Mouse (Mus musculus) kidney, postnatal 4 days (tissue): Measurements from ENCODE around the gene Crcp.

Experiments used
- DNase-seq, 2 experiments: peaks; one replicate each; pipeline ENCODE4 v3.0.0; 2021; ENCODE audit warnings: mixed read lengths in 2 of 2

Gene Crcp

DNA sequence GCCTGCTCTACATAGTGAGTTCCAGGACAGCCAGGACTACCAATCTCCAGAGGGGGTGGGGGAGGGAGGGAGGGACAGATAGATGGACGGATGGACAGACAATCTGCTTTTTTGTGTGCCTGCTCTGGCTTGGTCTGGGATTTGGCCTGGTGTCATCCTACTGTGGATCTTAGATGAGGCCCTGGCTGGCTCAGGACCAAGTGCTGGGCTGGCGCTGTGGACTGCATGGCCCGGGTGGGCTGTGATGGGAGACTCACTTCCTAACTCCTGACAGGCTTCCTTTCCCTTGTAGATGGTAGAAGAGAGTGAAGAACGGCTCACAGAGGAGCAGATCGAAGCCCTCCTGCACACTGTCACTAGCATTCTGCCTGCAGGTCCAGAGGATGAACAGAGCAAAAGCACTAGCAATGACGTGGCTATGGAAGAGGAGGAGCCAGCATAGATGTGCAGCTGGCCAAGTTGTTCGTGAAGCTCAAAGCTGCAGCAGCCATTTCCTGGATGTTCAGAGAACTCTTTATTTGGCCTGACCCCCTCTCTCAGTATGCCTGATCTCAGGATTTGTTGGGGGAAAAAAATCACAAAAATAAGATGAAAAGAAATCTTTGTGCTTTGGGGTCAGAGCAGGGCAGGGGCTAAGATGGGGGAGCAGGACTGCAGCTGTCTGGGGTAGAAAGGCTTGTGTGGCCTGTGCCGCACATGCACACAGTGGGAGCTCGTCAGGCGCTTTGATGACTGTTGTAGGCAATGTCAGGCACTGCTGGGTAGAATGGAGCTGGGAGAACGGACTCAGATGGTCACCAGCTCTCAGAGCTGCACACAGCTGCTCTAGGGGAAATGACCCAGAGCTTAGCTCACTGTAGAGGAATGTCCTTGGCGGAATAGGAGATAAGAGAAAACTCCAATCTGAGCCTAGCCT lies 30.6 kb downstream of the Crcp start:
- peak; percentile 24 to 46 for DNase-seq

DNA sequence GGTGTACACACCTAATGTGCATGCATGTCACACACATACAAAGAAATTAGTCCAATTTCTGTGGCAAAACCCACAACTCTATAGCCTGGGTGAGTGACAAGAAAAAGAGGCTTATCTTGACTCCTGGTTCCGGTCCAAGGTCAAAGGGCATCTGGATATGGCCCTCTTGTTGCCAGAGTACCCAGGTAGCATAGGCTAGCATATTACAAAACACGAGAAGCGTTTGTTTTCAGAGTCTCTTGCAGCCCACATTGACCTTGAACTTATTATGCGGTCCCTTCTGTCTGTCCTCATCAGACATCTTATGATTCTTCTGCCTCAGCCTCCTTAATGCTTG lies 31.2 kb downstream of the Crcp start:
- DNase-seq: no peak

DNA sequence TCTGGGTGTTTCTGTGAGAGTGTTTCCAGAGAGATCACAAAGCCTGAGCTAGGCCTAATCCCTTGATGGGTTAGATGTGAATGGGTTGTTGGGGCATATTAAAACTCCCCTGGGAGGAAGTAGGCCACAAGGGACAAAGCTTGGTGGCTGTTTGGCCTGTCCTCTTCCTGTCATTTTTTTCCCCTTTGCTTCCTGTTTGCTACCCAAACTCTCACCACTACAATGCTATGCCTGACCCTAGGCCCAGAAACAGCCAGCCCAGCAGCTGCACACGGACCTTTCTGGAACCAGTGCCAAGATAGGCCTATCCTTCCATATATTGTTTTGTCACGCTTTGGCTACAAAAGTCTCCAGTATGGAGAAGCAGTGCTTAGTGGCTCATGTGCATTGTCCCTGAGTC lies 33.0 kb downstream of the Crcp start:
- DNase-seq: peak; percentile 36 to 51

DNA sequence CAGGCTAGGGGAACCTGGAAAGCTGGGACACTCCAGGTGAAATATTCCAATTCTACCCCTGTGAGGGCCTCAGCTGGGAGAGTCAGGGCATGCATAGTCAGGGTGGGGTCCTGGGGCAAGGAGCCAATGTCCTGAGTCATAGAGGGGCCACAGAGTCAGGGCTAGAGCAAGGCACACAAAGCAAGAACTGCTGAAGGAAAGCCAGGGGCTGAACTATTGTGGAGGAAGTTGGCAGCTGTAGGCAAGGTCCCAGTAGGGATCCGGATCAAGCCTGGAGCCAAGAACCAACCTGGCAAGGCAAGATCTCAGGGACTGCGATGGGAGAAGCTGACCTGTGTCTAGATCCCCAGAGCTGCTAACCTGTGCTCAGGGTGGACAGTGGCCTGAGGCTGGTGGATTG lies 34.7 kb downstream of the Crcp start:
- no peak for DNase-seq

DNA sequence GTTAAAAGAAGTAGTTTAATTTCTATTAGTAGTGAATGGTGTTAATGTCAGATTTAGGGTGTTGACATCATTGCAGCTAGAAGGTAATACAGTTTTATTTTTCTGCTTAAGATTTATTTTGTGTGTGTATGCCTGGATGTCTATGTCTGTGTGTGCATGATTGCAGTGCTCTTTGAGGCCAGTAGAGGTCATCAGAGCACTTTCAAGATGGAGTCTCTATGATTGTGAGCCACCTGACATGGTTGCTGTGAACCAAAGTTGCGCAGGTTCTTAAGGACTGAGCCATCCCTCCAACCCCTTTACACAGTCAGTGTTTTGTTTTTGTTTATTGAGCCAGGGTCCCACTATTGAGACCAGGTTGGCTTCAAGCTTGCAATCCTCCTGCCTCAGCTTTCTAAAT lies 36.5 kb downstream of the Crcp start:
- no peak for DNase-seq

DNA sequence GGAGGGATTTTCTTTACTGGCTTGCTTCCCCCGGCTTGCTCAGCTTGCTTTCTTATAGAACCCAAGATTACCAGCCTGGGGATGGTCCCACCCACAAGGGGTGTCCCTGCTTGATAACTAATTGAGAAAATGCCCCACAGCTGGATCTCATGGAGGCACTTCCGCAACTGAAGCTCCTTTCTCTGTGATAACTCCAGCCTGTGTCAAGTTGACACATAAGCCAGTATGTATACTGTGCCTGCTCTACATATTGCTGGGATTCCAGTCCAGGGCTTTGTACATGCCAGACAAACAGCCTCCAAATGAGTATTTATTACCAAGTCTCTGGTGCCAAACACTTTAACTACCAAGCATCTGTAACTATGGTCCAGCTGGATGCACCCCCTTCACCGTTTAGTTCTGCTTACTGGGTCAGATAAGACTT lies 38.8 kb downstream of the Crcp start:
- DNase-seq: peak; percentile 35 to 52

DNA sequence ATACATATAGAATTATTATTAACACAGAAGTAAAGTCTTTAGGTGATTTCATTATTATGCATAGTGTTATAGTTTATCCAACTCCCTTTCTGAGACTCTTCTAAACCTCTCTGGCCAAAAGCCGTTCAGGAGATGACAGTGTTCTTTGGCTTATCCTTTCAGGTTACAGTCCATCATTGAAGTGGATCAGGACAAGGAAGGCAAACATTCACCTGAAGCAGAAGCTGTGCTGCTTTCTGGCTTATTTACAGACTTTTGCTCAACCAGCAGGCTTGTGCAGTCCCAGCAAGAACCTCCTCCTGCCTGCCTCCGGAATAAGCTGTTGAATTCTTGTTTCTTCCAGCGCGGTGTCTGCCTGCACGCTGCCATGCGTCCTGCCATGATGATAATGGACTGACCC lies 43.9 kb downstream of the Crcp start, which contains the start of gene Tpst1:
TSS of gene Tpst1 (plus strand) at position 301 of the 400 bp plus-strand sequence.
- no peak for DNase-seq

DNA sequence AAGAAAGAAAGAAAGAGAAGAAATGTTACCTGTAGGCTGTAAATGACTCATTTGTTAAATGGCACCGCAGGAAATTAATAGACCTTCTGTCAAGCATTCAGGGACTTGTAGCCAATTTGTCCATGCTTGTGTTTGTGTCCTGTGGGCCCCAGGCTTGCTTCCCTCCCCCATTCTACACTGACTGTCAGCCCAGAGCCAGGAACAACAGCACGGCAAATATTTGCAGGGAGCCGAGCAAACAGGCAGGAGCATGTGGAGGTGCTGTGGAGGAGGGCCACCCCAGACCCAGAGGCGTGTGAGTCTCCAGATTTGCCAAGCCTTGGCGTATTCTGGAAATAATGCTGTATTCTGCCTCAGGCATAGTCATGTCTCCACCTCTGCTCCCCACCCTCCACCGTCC lies 45.4 kb downstream of the Crcp start:
- DNase-seq: no peak

DNA sequence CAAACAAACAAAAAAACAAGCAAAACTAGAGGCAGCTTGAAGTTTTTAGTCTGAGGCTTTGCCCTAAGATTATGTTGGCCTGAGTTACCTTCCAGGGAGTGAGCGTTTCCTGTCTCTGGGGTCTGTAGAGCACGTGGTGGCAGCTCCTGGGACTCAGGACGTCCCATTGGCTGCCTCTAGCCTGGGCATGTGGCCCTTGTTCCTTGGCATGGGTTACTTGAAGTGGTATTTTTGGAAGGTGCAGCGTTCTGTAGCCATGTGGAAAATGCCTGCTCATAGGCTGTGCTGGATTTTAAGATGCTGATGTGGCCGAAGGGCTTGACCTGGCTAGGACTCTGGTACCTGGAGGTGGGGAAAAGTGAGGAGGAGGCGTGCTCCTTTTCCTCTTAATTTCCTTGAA lies 47.3 kb downstream of the Crcp start:
- no peak for DNase-seq

DNA sequence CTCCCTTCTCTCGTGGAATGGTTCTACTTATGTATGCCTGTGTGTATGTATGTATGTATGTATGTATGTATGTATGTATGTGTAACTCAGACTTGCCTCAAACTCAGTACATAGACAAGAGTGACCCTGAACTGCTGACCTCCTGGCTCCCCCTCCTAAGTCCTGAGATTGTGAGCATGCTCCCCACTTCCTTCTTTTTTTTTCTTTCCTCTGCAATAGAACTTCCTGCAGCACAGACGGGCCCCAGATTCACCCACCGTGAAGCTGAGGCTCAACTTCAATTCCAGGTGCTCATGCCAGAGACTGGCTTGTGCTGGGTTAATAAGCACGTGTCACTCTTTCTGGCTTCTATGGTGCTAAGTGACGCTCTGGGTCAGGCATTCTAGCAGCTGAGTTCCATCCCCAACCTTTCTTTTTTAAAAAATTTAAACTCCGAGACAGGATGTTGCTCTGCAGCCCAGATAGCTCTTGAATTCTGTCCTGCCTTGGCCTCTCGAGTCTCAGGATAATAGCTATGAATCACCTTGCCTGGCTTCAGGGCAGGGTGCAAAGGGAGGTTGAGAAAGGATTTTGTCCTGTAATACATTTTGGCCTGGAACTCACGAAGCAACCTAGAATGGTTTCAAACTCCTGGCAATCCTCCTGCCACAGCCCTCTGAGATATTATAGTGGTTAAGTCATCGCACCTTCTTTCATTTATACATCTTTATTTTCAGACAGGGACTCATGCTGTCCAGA lies 49.2 kb downstream of the Crcp start:
- DNase-seq: peak in 1 of 2 experiments; percentile 32

DNA sequence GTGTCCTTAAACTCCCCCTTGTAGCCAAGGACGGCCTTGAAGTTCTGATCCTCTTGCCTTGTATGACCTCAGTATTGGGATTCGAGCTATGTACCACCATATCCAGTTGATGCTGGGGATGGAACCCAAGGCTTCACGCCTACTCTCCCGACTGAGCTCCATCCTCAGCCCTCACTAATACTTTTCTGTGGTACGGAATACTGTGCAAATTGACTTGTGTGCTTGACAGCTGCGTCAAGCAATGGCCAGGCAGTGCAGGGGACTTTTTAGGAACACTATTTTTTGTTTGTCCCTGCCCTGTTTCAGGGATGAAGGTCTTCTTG lies 49.7 kb downstream of the Crcp start:
- no peak for DNase-seq

DNA sequence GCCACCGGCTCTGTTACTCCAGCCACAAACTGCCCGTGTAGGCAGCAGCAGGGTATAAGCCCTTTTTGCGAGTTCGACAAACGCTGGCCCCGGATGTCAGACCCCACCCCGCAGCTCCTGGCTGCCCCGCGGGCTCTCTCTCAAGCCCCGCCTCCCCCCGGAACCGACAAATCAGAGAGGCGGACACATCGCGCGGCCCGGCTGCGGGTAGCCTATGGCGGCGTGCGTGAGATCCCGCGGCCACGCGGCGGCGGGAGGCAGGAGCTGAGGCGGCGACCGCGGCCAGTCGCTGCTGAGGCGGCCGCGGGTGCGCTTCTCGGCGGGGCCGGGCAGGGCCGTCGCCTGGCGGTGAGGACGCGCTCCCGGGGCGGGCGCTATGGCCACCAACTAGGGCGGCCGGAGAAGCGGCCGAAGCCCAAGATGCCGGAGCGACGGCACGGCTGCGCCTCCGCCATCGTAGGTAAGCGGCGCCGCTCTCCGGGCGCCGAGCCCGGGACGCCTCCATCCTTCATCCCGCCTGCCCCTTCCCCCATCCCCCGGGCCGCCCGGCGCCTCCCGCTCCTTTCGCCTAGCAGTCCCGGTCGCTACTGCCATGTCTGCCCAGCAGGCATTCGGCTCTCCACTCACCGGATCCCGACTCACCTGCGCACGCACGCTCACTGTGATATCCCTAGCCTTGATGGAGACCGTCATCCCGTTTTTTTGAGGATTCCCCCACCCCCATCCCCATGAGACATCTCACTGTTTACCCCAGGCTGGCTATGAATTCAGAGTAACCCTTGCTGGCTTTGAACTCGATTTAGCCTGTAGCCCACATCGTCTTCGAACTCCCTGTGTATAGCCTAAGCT lies 50.3 kb downstream of the Crcp start:
- DNase-seq: peak; percentile 95 to 96

DNA sequence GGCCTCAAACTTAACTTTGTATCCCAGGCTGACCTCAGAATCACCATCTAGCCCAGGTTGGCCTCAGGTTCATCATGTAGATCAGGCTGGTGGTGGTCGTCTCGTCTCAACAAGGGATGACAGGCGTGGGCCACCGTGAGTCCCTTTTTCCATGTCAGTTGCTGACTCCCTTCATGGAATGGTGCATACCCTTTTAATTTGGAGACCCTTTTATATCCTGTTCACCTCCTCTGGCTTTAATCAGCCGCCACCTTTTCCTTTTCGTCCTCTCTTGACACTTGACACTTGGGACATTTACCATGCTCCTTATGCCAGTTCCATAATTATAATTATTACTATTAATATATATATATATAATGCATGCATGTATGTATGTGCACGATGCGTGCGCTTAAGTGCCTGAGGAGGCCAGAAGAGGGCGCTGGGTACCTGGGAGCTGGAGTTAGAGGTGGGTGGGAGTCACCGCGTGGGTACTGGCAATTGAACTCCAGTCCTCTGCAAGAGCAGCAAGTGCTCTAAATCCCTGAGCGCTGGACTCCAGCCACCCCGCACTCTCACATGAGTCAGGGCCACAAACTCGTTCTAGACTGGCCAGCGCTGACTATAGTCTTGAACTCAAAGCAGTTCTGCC lies 51.1 kb downstream of the Crcp start:
- DNase-seq: no peak

DNA sequence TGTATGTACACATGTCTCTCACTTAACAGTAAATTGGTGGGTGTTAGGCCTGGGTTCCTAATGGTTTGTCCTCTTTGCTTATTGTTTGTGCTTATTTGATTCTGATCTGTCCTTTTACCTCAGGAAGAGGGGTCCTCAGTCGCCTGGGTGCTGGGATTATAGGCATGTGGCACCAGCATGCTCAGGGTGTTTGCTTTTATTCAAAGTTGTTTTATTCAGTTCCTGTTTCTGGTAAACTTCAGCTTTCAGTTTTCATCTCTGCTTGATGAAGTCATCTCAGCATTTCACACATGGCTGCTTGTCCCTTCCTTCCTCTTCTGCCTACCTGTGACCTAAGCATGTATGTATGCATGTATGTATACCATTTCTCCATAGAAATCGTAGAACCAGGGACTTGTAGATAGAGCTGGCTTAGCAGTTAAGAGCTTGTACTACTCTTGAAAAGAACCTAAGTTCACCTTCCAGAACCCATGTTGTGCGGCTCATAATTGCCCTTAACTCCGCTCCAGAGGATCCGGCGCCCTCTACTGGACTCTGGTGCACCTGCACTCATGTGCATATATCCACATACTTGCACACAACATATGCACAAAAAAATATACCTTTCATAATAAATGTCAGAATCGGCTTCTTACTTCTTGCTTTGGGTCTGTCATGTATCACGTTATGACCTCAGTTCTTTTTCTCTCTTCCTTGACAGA lies 52.2 kb downstream of the Crcp start:
- no peak for DNase-seq

DNA sequence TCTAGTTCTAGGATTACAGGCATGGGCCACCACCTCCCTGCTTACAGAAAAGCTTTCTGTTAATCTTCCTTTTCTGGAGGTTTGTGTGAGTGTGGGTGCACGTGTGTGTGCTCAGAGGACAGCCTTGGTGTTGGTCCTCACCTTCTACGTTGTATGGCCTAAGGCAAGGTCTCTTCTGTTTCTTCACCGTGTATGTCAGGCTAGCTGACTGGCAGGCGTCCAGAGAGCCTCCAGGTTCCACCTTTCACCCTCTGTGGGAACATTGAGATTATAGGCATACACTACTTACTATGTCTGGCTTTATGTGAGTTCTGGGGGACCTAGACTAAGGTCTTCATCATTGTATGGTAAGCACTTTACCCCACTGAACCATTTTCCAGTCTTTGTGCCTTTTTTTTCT lies 53.3 kb downstream of the Crcp start:
- no peak for DNase-seq

DNA sequence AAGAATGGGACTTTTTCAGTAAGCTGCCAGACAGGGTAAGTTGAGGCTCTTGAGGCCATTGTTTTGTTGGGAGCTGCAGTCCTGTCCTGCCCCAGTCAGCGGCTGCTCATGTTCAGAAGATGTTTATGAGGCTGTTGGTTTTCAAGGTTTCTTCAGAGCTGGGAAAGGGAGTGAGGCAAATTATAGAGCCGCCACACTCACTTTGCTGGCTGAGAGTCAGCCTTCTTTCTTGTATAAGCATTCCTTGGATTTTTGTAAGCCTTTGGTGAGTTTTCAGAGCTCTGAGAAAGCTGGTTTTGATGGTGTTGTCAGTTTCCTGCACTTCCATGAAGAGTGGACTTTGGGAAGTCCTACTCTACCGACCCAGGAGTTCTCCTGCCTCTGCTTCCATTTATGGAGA lies 55.2 kb downstream of the Crcp start:
- no peak for DNase-seq

DNA sequence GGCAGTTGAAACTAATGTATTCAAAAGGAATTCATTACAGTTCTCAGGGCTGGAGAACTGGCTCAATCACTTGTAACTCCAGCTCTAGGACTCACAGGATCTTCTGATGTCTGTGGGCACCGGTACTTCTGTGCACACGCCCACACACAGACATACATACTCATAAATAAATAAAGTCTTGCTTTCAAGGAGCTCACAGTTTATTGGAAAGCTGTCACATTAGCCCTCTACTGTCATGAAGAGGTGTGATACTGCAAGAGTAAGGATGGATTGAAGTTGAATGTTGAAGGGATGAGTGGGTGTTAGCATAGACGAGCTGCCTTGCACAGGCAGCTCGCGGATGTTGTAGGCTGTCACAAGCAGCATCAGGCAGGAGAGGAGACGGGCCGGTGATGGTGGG lies 58.9 kb downstream of the Crcp start:
- no peak for DNase-seq

DNA sequence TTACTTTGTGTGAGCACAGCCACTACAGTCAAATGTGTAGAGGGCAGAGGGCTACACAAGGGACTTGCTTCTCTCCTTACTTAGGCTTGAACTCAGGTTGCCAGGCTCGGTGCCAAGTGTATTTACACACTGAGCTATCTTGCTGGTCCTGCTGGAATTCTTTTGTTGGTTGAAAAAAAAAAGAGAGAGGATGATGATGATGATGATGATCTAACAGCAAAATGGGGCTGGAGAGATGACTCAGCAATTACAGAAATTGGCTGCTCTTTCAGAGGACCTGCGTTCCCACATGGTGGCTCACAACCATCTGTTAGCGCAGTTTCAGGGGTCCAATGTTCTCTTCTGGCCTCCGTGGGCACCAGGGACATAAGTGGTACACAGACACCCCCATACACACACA lies 59.5 kb downstream of the Crcp start:
- DNase-seq: no peak

DNA sequence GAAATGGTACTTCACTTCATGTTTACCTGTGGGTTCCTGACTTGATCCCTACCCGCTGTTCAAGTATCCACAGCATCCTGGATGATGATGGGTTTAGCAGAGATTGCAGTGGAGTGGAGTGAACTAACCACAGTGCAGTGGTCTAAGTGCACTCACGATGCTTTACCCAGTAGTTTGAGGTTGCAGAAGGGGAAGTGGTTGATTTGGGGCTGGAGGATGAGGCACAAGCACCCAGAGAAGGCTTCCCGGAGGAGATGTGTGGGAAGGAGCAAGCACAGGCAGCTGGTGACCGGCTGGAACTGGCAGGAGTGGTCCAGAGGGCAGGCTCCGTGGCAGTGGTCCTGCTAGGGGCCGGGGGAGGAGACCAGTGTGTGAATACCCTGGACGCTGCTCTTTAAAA lies 60.1 kb downstream of the Crcp start:
- DNase-seq: no peak

DNA sequence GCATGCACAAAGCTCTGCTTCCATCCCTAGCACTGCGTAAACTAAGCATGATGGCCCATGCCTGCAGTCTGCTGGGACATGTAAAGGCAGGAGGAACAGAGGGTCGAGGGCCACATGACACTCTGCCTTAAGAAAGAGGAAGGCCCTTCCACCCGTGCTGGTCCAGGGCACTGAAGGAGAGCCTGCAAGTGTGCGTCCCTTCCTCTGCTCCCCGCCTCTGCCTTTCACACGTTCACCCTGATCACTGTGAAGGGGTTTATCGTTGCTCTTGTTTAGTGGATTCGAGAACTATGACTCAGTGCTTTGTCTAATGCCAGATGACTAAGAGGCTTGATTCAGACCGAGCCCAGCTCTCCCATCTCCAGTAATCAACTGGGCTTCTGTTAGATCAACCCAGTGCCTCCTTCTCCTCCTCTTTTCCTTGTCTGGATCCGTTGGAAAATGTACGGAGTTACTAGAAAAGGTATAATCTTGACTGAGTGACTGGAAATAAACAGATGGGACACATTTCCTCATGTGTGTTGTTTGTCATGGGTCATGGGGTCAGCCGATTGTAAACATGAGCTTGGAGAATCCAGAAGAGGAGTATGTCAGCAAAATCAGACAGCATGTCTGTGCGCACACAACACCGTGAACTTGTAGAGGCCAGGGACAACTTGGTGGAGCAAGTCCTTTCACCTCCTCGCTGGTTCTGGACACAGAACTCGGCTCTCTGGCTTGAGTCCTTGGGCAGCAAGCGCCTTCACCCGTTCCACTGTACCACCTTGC lies 60.7 kb downstream of the Crcp start:
- DNase-seq: no peak

DNA sequence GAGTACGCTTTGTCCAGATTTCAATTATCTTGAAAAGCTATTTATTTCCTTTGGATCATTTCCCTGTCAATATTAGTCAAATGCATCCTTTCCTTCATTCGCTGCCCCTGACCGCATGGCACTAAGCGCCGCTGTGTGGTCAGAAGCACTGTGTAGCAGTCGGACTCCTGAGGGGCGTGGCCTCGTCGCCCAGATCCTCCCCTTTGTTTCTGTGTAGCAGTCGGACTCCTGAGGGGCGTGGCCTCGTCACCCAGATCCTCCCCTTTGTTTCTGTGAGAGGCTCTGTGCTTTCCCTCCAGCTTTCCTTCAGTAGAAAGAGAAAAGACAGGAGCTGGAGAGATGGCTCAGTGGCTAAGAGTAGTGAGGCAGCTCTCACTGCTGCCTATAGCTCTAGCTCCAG lies 67.7 kb downstream of the Crcp start:
- peak; percentile 15 to 42 for DNase-seq

DNA sequence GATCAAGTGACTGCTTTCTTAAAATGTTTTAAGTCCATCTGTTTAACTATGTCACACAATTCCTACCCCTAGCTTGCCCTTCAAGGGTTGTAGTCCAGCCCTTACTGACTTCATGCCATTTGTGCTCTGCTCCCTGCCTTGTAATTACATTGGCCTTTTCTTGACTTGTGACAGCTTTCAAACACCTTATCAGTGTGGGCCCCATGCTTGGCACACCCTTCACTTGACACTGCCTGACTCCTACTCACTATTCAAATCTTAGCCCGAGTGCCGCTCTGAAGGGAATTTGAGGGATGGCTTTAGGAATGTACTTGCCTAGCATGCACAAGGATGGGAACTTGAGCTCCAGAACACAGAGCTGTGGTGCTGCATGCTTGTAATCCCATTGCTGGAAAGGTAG lies 68.7 kb downstream of the Crcp start:
- DNase-seq: no peak
